Mouse (Mus musculus): Measurements from ENCODE around the gene Wee2.

DNA sequence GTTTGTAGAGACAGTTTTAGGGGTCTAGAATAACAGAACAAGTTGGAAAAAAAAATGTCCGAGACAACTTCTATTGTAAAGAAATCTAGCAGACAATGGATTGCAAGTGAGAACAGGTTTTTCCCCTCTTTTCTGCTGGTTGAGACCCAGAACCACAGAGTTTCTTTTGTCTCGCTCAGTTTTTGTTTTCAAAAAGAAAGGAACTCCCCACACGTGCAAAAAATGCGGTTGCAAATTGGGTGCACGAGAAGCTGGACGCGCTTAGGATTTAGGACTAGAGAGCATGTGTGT lies 32.8 kb downstream of the Wee2 start:
- TF ChIP-seq CTCF (IDR thresholded peaks at IDR 0.05; ENCODE audit: low read depth) (no peak), EP300 (IDR thresholded peaks at IDR 0.05; ENCODE audit: low read depth) (no peak)

Data from liver, embryonic 14.5 days (tissue).